Mouse (Mus musculus): ENCODE data around the gene Ly6c2. TPM values are rescaled to one million over a fixed set of nuclear protein-coding genes. Genes with fewer than 3 reads are reported as not detected.
"Not testable (repeated sequence)": the region's sequence is repeated elsewhere in the genome, so short reads cannot be mapped to it uniquely, and the experiment has no call there.

The Ly6c2 gene
- polyA plus RNA-seq, 1 experiment: 28.3 TPM

GRCm38 (mm10) chr15:75120066-75120465 lies 8.3 kb upstream of the Ly6c2 start:
- Histone ChIP-seq H3K4me3 (ENCODE audit: insufficient read depth, low read depth, low read length) (no peak overlapping the region), H3K4me1 (ENCODE audit: control insufficient read depth, insufficient read depth, low read length) (no peaks in the 10 kb centered on the region), H3K27me3 (replicated peaks; ENCODE audit: control insufficient read depth, insufficient read depth, low read length) (no peaks in the 10 kb centered on the region), H3K36me3 (ENCODE audit: control insufficient read depth, insufficient read depth, low read length) (no peaks in the 10 kb centered on the region), H3K27ac (ENCODE audit: insufficient read depth, low read depth, low read length) (no peak overlapping the region)
- WGBS: 7% methylated on average over 2 of the region's 2 CpGs
- TF ChIP-seq POLR2A (IDR thresholded peaks at IDR 0.05; ENCODE audit: low read depth, low read length) (no peak), CTCF (conservative IDR thresholded peaks at IDR 0.05; ENCODE audit: insufficient read depth, insufficient read length, low read depth, low read length) (peak; percentile 75)
- peak; percentile 15 for DNase-seq

- TF ChIP-seq CTCF (conservative IDR thresholded peaks at IDR 0.05; ENCODE audit: insufficient read depth, insufficient read length, low read depth, low read length): peak; percentile 56
- not testable (repeated sequence) for H3K4me3 ChIP-seq (ENCODE audit: insufficient read depth, low read depth, low read length); H3K36me3 ChIP-seq (ENCODE audit: control insufficient read depth, insufficient read depth, low read length); H3K4me1 ChIP-seq (ENCODE audit: control insufficient read depth, insufficient read depth, low read length); H3K27me3 ChIP-seq (replicated peaks; ENCODE audit: control insufficient read depth, insufficient read depth, low read length); H3K27ac ChIP-seq (ENCODE audit: insufficient read depth, low read depth, low read length)
- DNase-seq: peak; percentile 34
- 24% methylated on average over 5 of the region's 7 CpGs for WGBS
Measured at GRCm38 (mm10) chr15:75118742-75119141, 7.0 kb upstream of the Ly6c2 start.

- not testable (repeated sequence) for H3K4me3 ChIP-seq (ENCODE audit: insufficient read depth, low read depth, low read length); H3K27ac ChIP-seq (ENCODE audit: insufficient read depth, low read depth, low read length)
- 90% methylated on average over 5 of the region's 5 CpGs for WGBS
Measured at GRCm38 (mm10) chr15:75117481-75117880, 5.7 kb upstream of the Ly6c2 start.

GRCm38 (mm10) chr15:75116525-75116924 lies 4.8 kb upstream of the Ly6c2 start:
- H3K27ac ChIP-seq (ENCODE audit: insufficient read depth, low read depth, low read length): no peak overlapping the region

More at GRCm38 (mm10) chr15:75117481-75117880, 5.7 kb upstream of the Ly6c2 start:
- not testable (repeated sequence) for H3K4me1 ChIP-seq (ENCODE audit: control insufficient read depth, insufficient read depth, low read length); H3K27me3 ChIP-seq (replicated peaks; ENCODE audit: control insufficient read depth, insufficient read depth, low read length); H3K36me3 ChIP-seq (ENCODE audit: control insufficient read depth, insufficient read depth, low read length); DNase-seq

GRCm38 (mm10) chr15:75110424-75110823 lies 1.3 kb downstream of the Ly6c2 start:
- not testable (repeated sequence) for H3K27me3 ChIP-seq (replicated peaks; ENCODE audit: control insufficient read depth, insufficient read depth, low read length); H3K36me3 ChIP-seq (ENCODE audit: control insufficient read depth, insufficient read depth, low read length); H3K4me1 ChIP-seq (ENCODE audit: control insufficient read depth, insufficient read depth, low read length); H3K4me3 ChIP-seq (ENCODE audit: insufficient read depth, low read depth, low read length); DNase-seq; H3K27ac ChIP-seq (ENCODE audit: insufficient read depth, low read depth, low read length)
- WGBS: 60% methylated on average over 4 of the region's 5 CpGs

More at GRCm38 (mm10) chr15:75116525-75116924, 4.8 kb upstream of the Ly6c2 start:
- H3K27me3 ChIP-seq (replicated peaks; ENCODE audit: control insufficient read depth, insufficient read depth, low read length): no peaks in the 10 kb centered on the region
- TF ChIP-seq POLR2A (IDR thresholded peaks at IDR 0.05; ENCODE audit: low read depth, low read length): no peak
- no peaks in the 10 kb centered on the region for H3K4me1 ChIP-seq (ENCODE audit: control insufficient read depth, insufficient read depth, low read length)
- WGBS: 65% methylated on average over 2 of the region's 2 CpGs
- DNase-seq: no peak
- H3K4me3 ChIP-seq (ENCODE audit: insufficient read depth, low read depth, low read length): no peak overlapping the region
- no peaks in the 10 kb centered on the region for H3K36me3 ChIP-seq (ENCODE audit: control insufficient read depth, insufficient read depth, low read length)

GRCm38 (mm10) chr15:75099261-75099660 lies 12.5 kb downstream of the Ly6c2 start:
- WGBS: 72% methylated on average over 10 of the region's 10 CpGs
- Histone ChIP-seq H3K4me1 (ENCODE audit: control insufficient read depth, insufficient read depth, low read length) (no peaks in the 10 kb centered on the region), H3K4me3 (ENCODE audit: insufficient read depth, low read depth, low read length) (no peak overlapping the region), H3K36me3 (ENCODE audit: control insufficient read depth, insufficient read depth, low read length) (no peaks in the 10 kb centered on the region), H3K27ac (ENCODE audit: insufficient read depth, low read depth, low read length) (no peak overlapping the region), H3K27me3 (replicated peaks; ENCODE audit: control insufficient read depth, insufficient read depth, low read length) (no peaks in the 10 kb centered on the region)
- TF ChIP-seq CTCF (conservative IDR thresholded peaks at IDR 0.05; ENCODE audit: insufficient read depth, insufficient read length, low read depth, low read length): no peak
- TF ChIP-seq POLR2A (IDR thresholded peaks at IDR 0.05; ENCODE audit: low read depth, low read length): no peak
- no peak for DNase-seq

- H3K27ac ChIP-seq (ENCODE audit: insufficient read depth, low read depth, low read length); H3K4me3 ChIP-seq (ENCODE audit: insufficient read depth, low read depth, low read length); H3K27me3 ChIP-seq (replicated peaks; ENCODE audit: control insufficient read depth, insufficient read depth, low read length); H3K4me1 ChIP-seq (ENCODE audit: control insufficient read depth, insufficient read depth, low read length); H3K36me3 ChIP-seq (ENCODE audit: control insufficient read depth, insufficient read depth, low read length): not testable (repeated sequence)
- 12% methylated on average over 2 of the region's 2 CpGs for WGBS
- peak; percentile 37 for DNase-seq
Measured at GRCm38 (mm10) chr15:75088041-75088440, 23.7 kb downstream of the Ly6c2 start.

- TF ChIP-seq CTCF (conservative IDR thresholded peaks at IDR 0.05; ENCODE audit: insufficient read depth, insufficient read length, low read depth, low read length): no peak
- DNase-seq: no peak
- Histone ChIP-seq H3K27ac (ENCODE audit: insufficient read depth, low read depth, low read length) (no peak overlapping the region), H3K4me1 (ENCODE audit: control insufficient read depth, insufficient read depth, low read length) (no peaks in the 10 kb centered on the region), H3K36me3 (ENCODE audit: control insufficient read depth, insufficient read depth, low read length) (no peaks in the 10 kb centered on the region), H3K27me3 (replicated peaks; ENCODE audit: control insufficient read depth, insufficient read depth, low read length) (no peaks in the 10 kb centered on the region), H3K4me3 (ENCODE audit: insufficient read depth, low read depth, low read length) (no peak overlapping the region)
- WGBS: 87% methylated on average over 4 of the region's 4 CpGs
Measured at GRCm38 (mm10) chr15:75069965-75070364, 41.8 kb downstream of the Ly6c2 start.

Measured in kidney, adult 2 months (tissue).